Mouse (Mus musculus) adrenal gland, postnatal 4 days (tissue): ENCODE data around the gene Plcb3. TPM values are rescaled to one million over a fixed set of nuclear protein-coding genes. Genes with fewer than 3 reads are reported as not detected.
"Not testable (repeated sequence)": the region's sequence is repeated elsewhere in the genome, so short reads cannot be mapped to it uniquely, and the experiment has no call there.

Experiments used
- DNase-seq, 2 experiments: peaks; one replicate each; pipeline ENCODE4 v3.0.0; 2021 to 2022; ENCODE audit warnings: low spot score in 2 of 2, mixed read lengths in 2 of 2
- total RNA-seq, 2 experiments: library from RNA; stranded (reverse); gene quantifications; 2 replicates each; pipeline ENCODE4 v1.2.3; 2021

The Plcb3 gene
- total RNA-seq, 2 experiments from 2014 or later = 63.7 to 66.2 TPM

GRCm38 (mm10) chr19:6992011-6992858 is 16.0 kb upstream of the Plcb3 start, which contains the start of gene Dnajc4:
Dnajc4 (minus strand) TSS chr19:6992572.
- peak; percentile 89 to 97 for DNase-seq

GRCm38 (mm10) chr19:6991166-6991565 is 14.9 kb upstream of the Plcb3 start:
- DNase-seq = not testable (repeated sequence)

- no peak for DNase-seq
These were observed 14.4 kb upstream of the Plcb3 start for GRCm38 (mm10) chr19:6990712-6991111.

GRCm38 (mm10) chr19:6989251-6989650 is 13.0 kb upstream of the Plcb3 start:
- no peak for DNase-seq

GRCm38 (mm10) chr19:6987904-6988285 is 11.6 kb upstream of the Plcb3 start:
- no peak for DNase-seq

- peak in 1 of 2 experiments; percentile 62 for DNase-seq
These were observed 11.0 kb upstream of the Plcb3 start, which contains the start of gene Vegfb for GRCm38 (mm10) chr19:6987061-6987903. Vegfb (minus strand) TSS chr19:6987651.

GRCm38 (mm10) chr19:6985951-6986708 is 9.9 kb upstream of the Plcb3 start:
- DNase-seq = no peak

- DNase-seq = no peak
These were observed 9.0 kb upstream of the Plcb3 start for GRCm38 (mm10) chr19:6985300-6985699.

- DNase-seq = no peak
These were observed 7.4 kb upstream of the Plcb3 start for GRCm38 (mm10) chr19:6983621-6984020.

- DNase-seq = no peak
These were observed 5.2 kb upstream of the Plcb3 start for GRCm38 (mm10) chr19:6981465-6981864.

GRCm38 (mm10) chr19:6980381-6981093 is 4.3 kb upstream of the Plcb3 start, which contains the start of gene Fkbp2:
Fkbp2 (minus strand) TSS chr19:6980501.
- peak; percentile 88 to 99 for DNase-seq

- peak; percentile 99 to 100 for DNase-seq
These were observed 3.5 kb upstream of the Plcb3 start for GRCm38 (mm10) chr19:6979486-6980380.

- no peak for DNase-seq
These were observed 2.8 kb upstream of the Plcb3 start for GRCm38 (mm10) chr19:6979001-6979479.

GRCm38 (mm10) chr19:6978639-6978974 is 2.3 kb upstream of the Plcb3 start:
- no peak for DNase-seq

- no peak for DNase-seq
These were observed 1.7 kb upstream of the Plcb3 start for GRCm38 (mm10) chr19:6977759-6978638.

- peak in 1 of 2 experiments; percentile 70 for DNase-seq
These were observed 1.8 kb downstream of the Plcb3 start, which contains the start of gene Ppp1r14b for GRCm38 (mm10) chr19:6974211-6975205. Ppp1r14b (plus strand) TSS chr19:6974968.
